Mouse (Mus musculus): ENCODE measurements at regions not wholly inside any gene's neighbourhood (a gene's known extent, or its start where the extent isn't known, plus 50 kb on each side); places are given as distances from the start of the nearest gene placed in this dataset.

GRCm38 (mm10) chr10:70336741-70337140 lies 91.8 kb downstream of the Slc16a9 start:
- Histone ChIP-seq H3K27ac (ENCODE audit: low read depth, low read length) (no peak overlapping the region), H3K9ac (replicated peaks; ENCODE audit: low read length, poor library complexity, severe bottlenecking) (no peak overlapping the region), H3K4me2 (ENCODE audit: low read depth, low read length, poor library complexity, severe bottlenecking) (no peak overlapping the region), H3K27me3 (ENCODE audit: insufficient read depth, low read length) (no peaks in the 10 kb centered on the region), H3K36me3 (ENCODE audit: insufficient read depth, low read length) (no peaks in the 10 kb centered on the region), H3K4me1 (ENCODE audit: insufficient read depth, low read length) (no peaks in the 10 kb centered on the region), H3K9me3 (ENCODE audit: low read length) (no peaks in the 10 kb centered on the region), H3K4me3 (ENCODE audit: low read depth, low read length) (no peak overlapping the region)
- DNase-seq (ENCODE audit: low spot score), result no peak
- ATAC-seq (ENCODE audit: low FRiP score), result no peak
- TF ChIP-seq CTCF (IDR thresholded peaks at IDR 0.05), result no peak
- 96% methylated on average over 1 of the region's 1 CpGs for WGBS

- no peak for DNase-seq (ENCODE audit: low spot score)
- Histone ChIP-seq H3K4me2 (ENCODE audit: low read depth, low read length, poor library complexity, severe bottlenecking) (no peak overlapping the region), H3K4me3 (ENCODE audit: low read depth, low read length) (no peak overlapping the region), H3K27me3 (ENCODE audit: insufficient read depth, low read length) (no peaks in the 10 kb centered on the region), H3K4me1 (ENCODE audit: insufficient read depth, low read length) (no peaks in the 10 kb centered on the region), H3K9ac (replicated peaks; ENCODE audit: low read length, poor library complexity, severe bottlenecking) (no peak overlapping the region), H3K27ac (ENCODE audit: low read depth, low read length) (no peak overlapping the region), H3K36me3 (ENCODE audit: insufficient read depth, low read length) (no peaks in the 10 kb centered on the region), H3K9me3 (ENCODE audit: low read length) (no peaks in the 10 kb centered on the region)
- ATAC-seq (ENCODE audit: low FRiP score), result no peak
- TF ChIP-seq CTCF (IDR thresholded peaks at IDR 0.05), result no peak
- WGBS, result 66% methylated on average over 5 of the region's 5 CpGs
These were observed 80.9 kb upstream of the Fam13c start for GRCm38 (mm10) chr10:70359421-70359820.

- Histone ChIP-seq H3K9ac (replicated peaks; ENCODE audit: low read length, poor library complexity, severe bottlenecking) (no peak overlapping the region), H3K4me3 (ENCODE audit: low read depth, low read length) (no peak overlapping the region), H3K9me3 (ENCODE audit: low read length) (no peaks in the 10 kb centered on the region), H3K4me2 (ENCODE audit: low read depth, low read length, poor library complexity, severe bottlenecking) (no peak overlapping the region), H3K36me3 (ENCODE audit: insufficient read depth, low read length) (no peaks in the 10 kb centered on the region), H3K27me3 (ENCODE audit: insufficient read depth, low read length) (no peaks in the 10 kb centered on the region), H3K4me1 (ENCODE audit: insufficient read depth, low read length) (no peaks in the 10 kb centered on the region), H3K27ac (ENCODE audit: low read depth, low read length) (no peak overlapping the region)
- DNase-seq (ENCODE audit: low spot score) (no peak), ATAC-seq (ENCODE audit: low FRiP score) (no peak)
- 81% methylated on average over 7 of the region's 7 CpGs for WGBS
- TF ChIP-seq CTCF (IDR thresholded peaks at IDR 0.05), result no peak
These were observed 80.4 kb upstream of the Fam13c start for GRCm38 (mm10) chr10:70359834-70360233.

- no peak overlapping the region for H3K27ac ChIP-seq (ENCODE audit: low read depth, low read length)
- H3K4me1 ChIP-seq (ENCODE audit: insufficient read depth, low read length), result no peaks in the 10 kb centered on the region
- ATAC-seq (ENCODE audit: low FRiP score) (no peak), DNase-seq (ENCODE audit: low spot score) (no peak)
- no peak overlapping the region for H3K4me2 ChIP-seq (ENCODE audit: low read depth, low read length, poor library complexity, severe bottlenecking)
- H3K9ac ChIP-seq (replicated peaks; ENCODE audit: low read length, poor library complexity, severe bottlenecking), result no peak overlapping the region
- no peaks in the 10 kb centered on the region for H3K27me3 ChIP-seq (ENCODE audit: insufficient read depth, low read length)
- H3K9me3 ChIP-seq (ENCODE audit: low read length), result no peaks in the 10 kb centered on the region
- H3K36me3 ChIP-seq (ENCODE audit: insufficient read depth, low read length), result no peaks in the 10 kb centered on the region
- 79% methylated on average over 4 of the region's 4 CpGs for WGBS
- peak; percentile 62 for TF ChIP-seq CTCF (IDR thresholded peaks at IDR 0.05)
- H3K4me3 ChIP-seq (ENCODE audit: low read depth, low read length), result no peak overlapping the region
These were observed 77.2 kb upstream of the Fam13c start for GRCm38 (mm10) chr10:70363054-70363453.

GRCm38 (mm10) chr10:70364218-70364975 lies 75.9 kb upstream of the Fam13c start:
- TF ChIP-seq CTCF (IDR thresholded peaks at IDR 0.05), result no peak
- Histone ChIP-seq H3K9ac (replicated peaks; ENCODE audit: low read length, poor library complexity, severe bottlenecking) (no peak overlapping the region), H3K27ac (ENCODE audit: low read depth, low read length) (no peak overlapping the region), H3K36me3 (ENCODE audit: insufficient read depth, low read length) (no peaks in the 10 kb centered on the region), H3K4me2 (ENCODE audit: low read depth, low read length, poor library complexity, severe bottlenecking) (no peak overlapping the region), H3K4me1 (ENCODE audit: insufficient read depth, low read length) (no peaks in the 10 kb centered on the region), H3K9me3 (ENCODE audit: low read length) (no peaks in the 10 kb centered on the region), H3K4me3 (ENCODE audit: low read depth, low read length) (no peak overlapping the region), H3K27me3 (ENCODE audit: insufficient read depth, low read length) (no peaks in the 10 kb centered on the region)
- ATAC-seq (ENCODE audit: low FRiP score) (no peak), DNase-seq (ENCODE audit: low spot score) (no peak)
- 76% methylated on average over 14 of the region's 14 CpGs for WGBS

GRCm38 (mm10) chr10:70364976-70365345 lies 75.3 kb upstream of the Fam13c start:
- Histone ChIP-seq H3K4me3 (ENCODE audit: low read depth, low read length) (no peak overlapping the region), H3K36me3 (ENCODE audit: insufficient read depth, low read length) (no peaks in the 10 kb centered on the region), H3K9ac (replicated peaks; ENCODE audit: low read length, poor library complexity, severe bottlenecking) (no peak overlapping the region), H3K4me1 (ENCODE audit: insufficient read depth, low read length) (no peaks in the 10 kb centered on the region), H3K4me2 (ENCODE audit: low read depth, low read length, poor library complexity, severe bottlenecking) (no peak overlapping the region), H3K27ac (ENCODE audit: low read depth, low read length) (no peak overlapping the region), H3K9me3 (ENCODE audit: low read length) (no peaks in the 10 kb centered on the region), H3K27me3 (ENCODE audit: insufficient read depth, low read length) (no peaks in the 10 kb centered on the region)
- no peak for TF ChIP-seq CTCF (IDR thresholded peaks at IDR 0.05)
- WGBS, result 95% methylated on average over 9 of the region's 9 CpGs
- ATAC-seq (ENCODE audit: low FRiP score) (no peak), DNase-seq (ENCODE audit: low spot score) (no peak)
